ENCODE assay signal across 9 mouse cellular contexts in genomic region chr6:108417508-108417907, GRCm38 (mm10).
DNase-seq lines count a peak whose midpoint lies in the region; ATAC-seq lines count a peak whose summit lies in the region.
"Had no signal": no experiment of that assay in that cellular context is flagged by ENCODE, and none has a peak within 500 bp of the region (broad histone marks: within the 10 kb centered on the region; RNA-seq: fewer than 3 reads in every experiment).

No protein-coding gene starts in this region.

- peak; percentile 66 for DNase-seq in adrenal gland, adult 2 months
- DNase-seq in adrenal gland, postnatal 4 days (ENCODE audit: low spot score in 2 of 2): no peak
- DNase-seq in brain, embryonic 18.5 days (ENCODE audit: low read depth, low spot score): peak; percentile 46
- DNase-seq in forebrain, embryonic 11.5 days (ENCODE audit: low spot score): peak; percentile 64
- DNase-seq in left cerebral cortex, adult 18-20 months (ENCODE audit: low spot score in 2 of 2): peak; percentile 69
- DNase-seq in mesoderm, embryonic 11.5 days (ENCODE audit: low read depth, low spot score): peak; percentile 67
- DNase-seq in right cerebral cortex, postnatal 25 days: peak; percentile 67

- H3K4me3 ChIP-seq in forebrain, embryonic 11.5 days (ENCODE audit: low read depth, low read length): no peak overlapping the region
- no peak overlapping the region for H3K4me3 ChIP-seq in hindbrain, embryonic 16.5 days (ENCODE audit: low read length)
- H3K4me3 ChIP-seq: limb, embryonic 12.5 days had no signal

- H3K4me2 ChIP-seq in forebrain, embryonic 11.5 days (ENCODE audit: low read depth, low read length, severe bottlenecking): no peak overlapping the region
- no peak overlapping the region for H3K4me2 ChIP-seq in hindbrain, embryonic 16.5 days (ENCODE audit: low read length)
- H3K4me2 ChIP-seq: limb, embryonic 12.5 days had no signal

- no peak overlapping the region for H3K27ac ChIP-seq in forebrain, embryonic 11.5 days (ENCODE audit: low read depth, low read length)
- no peak overlapping the region for H3K27ac ChIP-seq in hindbrain, embryonic 16.5 days (ENCODE audit: low read depth, low read length)
- H3K27ac ChIP-seq: limb, embryonic 12.5 days had no signal

- no peak overlapping the region for H3K9ac ChIP-seq in forebrain, embryonic 11.5 days (ENCODE audit: low read length)
- H3K9ac ChIP-seq in hindbrain, embryonic 16.5 days (ENCODE audit: low read depth, low read length): no peak overlapping the region
- H3K9ac ChIP-seq: limb, embryonic 12.5 days had no signal

- H3K9me3 ChIP-seq in forebrain, embryonic 11.5 days (ENCODE audit: control insufficient read depth, low read length): no peaks in the 10 kb centered on the region
- no peaks in the 10 kb centered on the region for H3K9me3 ChIP-seq in hindbrain, embryonic 16.5 days (ENCODE audit: control insufficient read depth, low read length)
- H3K9me3 ChIP-seq: limb, embryonic 12.5 days had no signal

- peak; percentile 82 for ATAC-seq in forebrain, embryonic 11.5 days (replicated peaks; ENCODE audit: low FRiP score)
- peak; percentile 93 for ATAC-seq in hindbrain, embryonic 16.5 days

- 59% methylated on average over 8 of the region's 8 CpGs for WGBS in forebrain, embryonic 11.5 days
- 30% methylated on average over 8 of the region's 8 CpGs for WGBS in hindbrain, embryonic 16.5 days

- no peaks in the 10 kb centered on the region; the same call in 1 of the 2 replicates for H3K36me3 ChIP-seq in forebrain, embryonic 11.5 days (ENCODE audit: control insufficient read depth, insufficient read depth, low read length)
- no peaks in the 10 kb centered on the region for H3K36me3 ChIP-seq in hindbrain, embryonic 16.5 days (ENCODE audit: control insufficient read depth, insufficient read depth, low read length)

- no peaks in the 10 kb centered on the region for H3K27me3 ChIP-seq in forebrain, embryonic 11.5 days (ENCODE audit: control insufficient read depth, insufficient read depth, low read length)
- H3K27me3 ChIP-seq in hindbrain, embryonic 16.5 days (replicated peaks; ENCODE audit: control insufficient read depth, insufficient read depth, low read length): no peaks in the 10 kb centered on the region
- H3K27me3 ChIP-seq: limb, embryonic 12.5 days had no signal

- H3K4me1 ChIP-seq in forebrain, embryonic 11.5 days (replicated peaks; ENCODE audit: control insufficient read depth, insufficient read depth, low read length): no peaks in the 10 kb centered on the region
- H3K4me1 ChIP-seq in hindbrain, embryonic 16.5 days (ENCODE audit: control insufficient read depth, insufficient read depth, low read depth, low read length): no peaks in the 10 kb centered on the region
- H3K4me1 ChIP-seq: limb, embryonic 12.5 days had no signal

Comparison
In these comparisons a context has a peak if more than half of its experiments do, and no peak if none do; other contexts are left out.
1. DNase-seq: peak in adrenal gland, adult 2 months (single experiment), brain, embryonic 18.5 days (single experiment), forebrain, embryonic 11.5 days (single experiment), left cerebral cortex, adult 18-20 months (2 of 2), mesoderm, embryonic 11.5 days (single experiment) and right cerebral cortex, postnatal 25 days (single experiment); none in adrenal gland, postnatal 4 days (0 of 2).